Mouse (Mus musculus) liver, adult 2 months (tissue): ENCODE measurements around the gene Mpo.

Experiments
- CTCF ChIP-seq: fragments of 200-500 bp; IDR thresholded peaks from 2 replicates; pipeline ENCODE4 v1.5.1; 2011; ENCODE audit warnings: low read depth, low read length, control low read depth
- POLR2A ChIP-seq: fragments of 200-500 bp; IDR thresholded peaks from 2 replicates; pipeline ENCODE4 v1.6.1; 2011; ENCODE audit warnings: low read length, control low read depth; ENCODE audit not compliant: insufficient read depth; ENCODE audit errors: extremely low read depth

- no peak for TF ChIP-seq CTCF
- no peak for TF ChIP-seq POLR2A
Measured at GRCm38 (mm10) chr11:87840676-87841075, 47.3 kb downstream of the Mpo start.
